Mouse (Mus musculus) ES-E14 (cell line): ENCODE results near the gene Prickle3.

Experiments used
- CHD2 ChIP-seq: IDR thresholded peaks from 2 replicates; pipeline ENCODE4 v1.6.1; 2014; ENCODE audit warnings: mild to moderate bottlenecking, low read depth, low read length, inconsistent platforms
- HCFC1 ChIP-seq: IDR thresholded peaks from 2 replicates; pipeline ENCODE4 v1.6.1; 2012; ENCODE audit warnings: low read length, inconsistent platforms, borderline replicate concordance; ENCODE audit not compliant: insufficient read depth
- MAFK ChIP-seq: IDR thresholded peaks from 2 replicates; pipeline ENCODE4 v1.6.1; 2014; ENCODE audit warnings: mild to moderate bottlenecking, low read depth, low read length, inconsistent platforms; ENCODE audit not compliant: insufficient read depth
- ZC3H11A ChIP-seq: IDR thresholded peaks from 2 replicates; pipeline ENCODE4 v1.6.1; 2012; ENCODE audit warnings: low read depth, mild to moderate bottlenecking, inconsistent platforms, low read length, borderline replicate concordance
- ZNF384 ChIP-seq: IDR thresholded peaks from 2 replicates; pipeline ENCODE4 v1.6.1; 2012; ENCODE audit warnings: low read depth, low read length, inconsistent platforms

DNA sequence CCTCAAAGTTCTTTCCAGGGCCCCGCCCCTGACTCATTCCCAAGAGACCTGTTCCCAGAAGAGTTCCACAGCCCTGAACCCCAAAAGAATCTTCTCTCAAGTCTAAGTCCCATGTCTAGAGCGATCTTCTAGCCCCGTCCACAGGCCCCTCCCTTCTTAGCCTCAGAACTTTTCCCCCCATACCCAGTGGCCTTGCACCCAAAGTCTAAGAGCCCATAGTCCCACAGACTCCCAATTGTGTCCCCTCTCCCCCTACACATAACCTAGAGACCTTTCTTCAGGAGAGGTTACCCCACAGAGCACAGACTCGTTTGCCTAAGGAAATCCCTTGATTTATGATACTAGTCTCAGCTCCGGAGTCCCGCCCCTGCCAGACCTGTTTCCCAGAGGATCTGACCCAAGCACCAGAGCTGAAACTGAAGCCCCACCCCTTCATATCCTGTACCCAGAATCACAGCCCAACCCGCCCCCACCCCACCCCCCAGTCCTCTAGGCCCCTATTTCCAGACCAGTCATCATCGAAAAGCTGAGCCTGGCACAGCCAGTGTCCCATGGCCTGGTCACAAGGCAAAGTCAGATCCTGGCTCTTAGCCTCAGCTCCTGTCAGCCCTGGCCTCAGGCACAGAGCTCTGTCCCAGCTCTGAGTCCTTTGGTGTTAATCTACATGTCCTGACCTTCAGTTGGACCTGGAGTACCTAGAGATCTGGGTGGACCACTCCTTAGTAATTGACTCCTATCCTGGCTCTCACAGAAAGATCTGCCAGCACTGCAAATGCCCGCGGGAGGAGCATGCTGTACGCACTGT is 1.9 kb downstream of the Prickle3 start:
- TF ChIP-seq MAFK, result no peak
- no peak for TF ChIP-seq CHD2
- TF ChIP-seq HCFC1, result no peak
- no peak for TF ChIP-seq ZNF384
- no peak for TF ChIP-seq ZC3H11A
